Mouse (Mus musculus) MEL (cell line): Measurements from ENCODE around the gene Gga1. TPM values are rescaled to one million over a fixed set of nuclear protein-coding genes. Genes with fewer than 3 reads are reported as not detected.

Experiments used
- DNase-seq: peaks from one replicate; pipeline ENCODE4 v3.0.0; 2011; ENCODE audit warnings: low read depth, low spot score
- H3K27ac ChIP-seq: 2 replicates; pipeline ENCODE4 v1.5.1; 2012; ENCODE audit warnings: low read depth, mild to moderate bottlenecking, control low read depth, low read length, moderate library complexity; ENCODE audit not compliant: control insufficient read depth
- H3K27me3 ChIP-seq, 2 experiments: fragments of 150-350 bp in 1 of 2; sonication (generic) in 1 of 2; 2 replicates each; pipeline ENCODE4 v1.6.1; 2012; ENCODE audit warnings: low read length in 2 of 2, mild to moderate bottlenecking in 2 of 2, improper control_type of control experiment in 1 of 2, moderate library complexity in 1 of 2; ENCODE audit not compliant: insufficient read depth in 2 of 2, control insufficient read depth in 1 of 2
- H3K36me3 ChIP-seq, 2 experiments: 2 replicates each; pipeline ENCODE4 v1.6.1; 2012 to 2014; ENCODE audit warnings: low read length in 2 of 2, improper control_type of control experiment in 1 of 2, inconsistent platforms in 1 of 2, mild to moderate bottlenecking in 1 of 2; ENCODE audit not compliant: insufficient read depth in 2 of 2, control insufficient read depth in 1 of 2
- H3K4me1 ChIP-seq, 2 experiments: fragments of 150-350 bp in 1 of 2; sonication (generic) in 1 of 2; 2 replicates each; pipeline ENCODE4 v1.6.1; 2012; ENCODE audit warnings: low read length in 2 of 2, improper control_type of control experiment in 1 of 2, mild to moderate bottlenecking in 1 of 2; ENCODE audit not compliant: insufficient read depth in 2 of 2, control insufficient read depth in 1 of 2
- H3K4me3 ChIP-seq, 2 experiments: fragments of 150-350 bp in 1 of 2; sonication (generic) in 1 of 2; 2 replicates each; pipeline ENCODE4 v1.5.1; 2012; ENCODE audit warnings: low read depth in 2 of 2, low read length in 2 of 2, mild to moderate bottlenecking in 2 of 2, moderate library complexity in 2 of 2, control low read depth in 1 of 2, improper control_type of control experiment in 1 of 2; ENCODE audit not compliant: control insufficient read depth in 1 of 2, insufficient read depth in 1 of 2
- H3K79me2 ChIP-seq: 2 replicates; pipeline ENCODE4 v1.6.1; 2012; ENCODE audit warnings: mild to moderate bottlenecking, low read length, moderate library complexity; ENCODE audit not compliant: control insufficient read depth, poor library complexity, insufficient read depth
- H3K9ac ChIP-seq: 2 replicates; pipeline ENCODE4 v1.6.1; 2012; ENCODE audit warnings: low read depth, mild to moderate bottlenecking, control low read depth, low read length, moderate library complexity; ENCODE audit not compliant: control insufficient read depth, poor library complexity, severe bottlenecking
- H3K9me3 ChIP-seq: fragments of 150-350 bp; sonication (generic); replicated peaks from 2 replicates; pipeline ENCODE4 v1.6.1; 2012; ENCODE audit warnings: mild to moderate bottlenecking, low read length, improper control_type of control experiment, moderate library complexity; ENCODE audit not compliant: insufficient read depth
- CHD1 ChIP-seq: IDR thresholded peaks from 2 replicates; pipeline ENCODE4 v1.6.1; 2012; ENCODE audit warnings: low read depth, mild to moderate bottlenecking, inconsistent platforms, low read length, improper control_type of control experiment
- CHD2 ChIP-seq: IDR thresholded peaks from 2 replicates; pipeline ENCODE4 v1.6.1; 2011; ENCODE audit warnings: low read length, improper control_type of control experiment
- ETS1 ChIP-seq: IDR thresholded peaks from 2 replicates; pipeline ENCODE4 v1.6.1; 2012; ENCODE audit warnings: low read depth, mild to moderate bottlenecking, inconsistent platforms, low read length, improper control_type of control experiment, moderate library complexity
- GABPA ChIP-seq: IDR thresholded peaks from 2 replicates; pipeline ENCODE4 v1.6.1; 2012; ENCODE audit warnings: low read depth, mild to moderate bottlenecking, inconsistent platforms, low read length, improper control_type of control experiment, moderate library complexity
- GATA1 ChIP-seq: IDR thresholded peaks from 2 replicates; pipeline ENCODE4 v1.6.1; 2011; ENCODE audit warnings: low read depth, low read length, improper control_type of control experiment
- JUND ChIP-seq: IDR thresholded peaks from 2 replicates; pipeline ENCODE4 v1.6.1; 2011; ENCODE audit warnings: low read depth, mild to moderate bottlenecking, improper control_type of control experiment, low read length
- KAT2A ChIP-seq: conservative IDR thresholded peaks from 2 replicates; pipeline ENCODE4 v1.6.1; 2012; ENCODE audit warnings: low read depth, low read length, improper control_type of control experiment, inconsistent platforms
- MAX ChIP-seq: IDR thresholded peaks from 2 replicates; pipeline ENCODE4 v1.6.1; 2011; ENCODE audit warnings: low read length, improper control_type of control experiment
- MAZ ChIP-seq: IDR thresholded peaks from 2 replicates; pipeline ENCODE4 v1.6.1; 2012; ENCODE audit warnings: low read depth, mild to moderate bottlenecking, inconsistent platforms, low read length, improper control_type of control experiment
- MEF2A ChIP-seq: IDR thresholded peaks from 2 replicates; pipeline ENCODE4 v1.6.1; 2014; ENCODE audit warnings: low read depth, mild to moderate bottlenecking, inconsistent platforms, low read length, improper control_type of control experiment; ENCODE audit not compliant: poor library complexity, insufficient replicate concordance, severe bottlenecking; ENCODE audit errors: extremely low read depth
- MXI1 ChIP-seq: IDR thresholded peaks from 2 replicates; pipeline ENCODE4 v1.6.1; 2011; ENCODE audit warnings: mild to moderate bottlenecking, low read depth, low read length, improper control_type of control experiment
- MYB ChIP-seq: IDR thresholded peaks from 2 replicates; pipeline ENCODE4 v1.6.1; 2011; ENCODE audit warnings: mild to moderate bottlenecking, low read depth, low read length, improper control_type of control experiment
- MYC ChIP-seq: IDR thresholded peaks from 2 replicates; pipeline ENCODE4 v1.6.1; 2011; ENCODE audit warnings: low read depth, mild to moderate bottlenecking, low read length, improper control_type of control experiment, moderate library complexity
- POLR2A ChIP-seq, 2 experiments: IDR thresholded peaks; 2 replicates each; pipeline ENCODE4 v1.6.1; 2011 to 2012; ENCODE audit warnings: low read length in 2 of 2, mild to moderate bottlenecking in 2 of 2, control low read depth in 1 of 2, improper control_type of control experiment in 1 of 2, low read depth in 1 of 2, moderate library complexity in 1 of 2; ENCODE audit not compliant: control insufficient read depth in 1 of 2, insufficient read depth in 1 of 2, poor library complexity in 1 of 2
- POLR2AphosphoS2 ChIP-seq: IDR thresholded peaks from 2 replicates; pipeline ENCODE4 v1.6.1; 2011; ENCODE audit warnings: low read length, improper control_type of control experiment
- RCOR1 ChIP-seq: IDR thresholded peaks from 2 replicates; pipeline ENCODE4 v1.6.1; 2012; ENCODE audit warnings: low read depth, mild to moderate bottlenecking, inconsistent platforms, low read length, improper control_type of control experiment
- SIN3A ChIP-seq: IDR thresholded peaks from 2 replicates; pipeline ENCODE4 v1.6.1; 2012; ENCODE audit warnings: low read length, improper control_type of control experiment, inconsistent platforms
- SMC3 ChIP-seq: IDR thresholded peaks from 2 replicates; pipeline ENCODE4 v1.6.1; 2011; ENCODE audit warnings: low read depth, low read length, improper control_type of control experiment
- TCF12 ChIP-seq: IDR thresholded peaks from 2 replicates; pipeline ENCODE4 v1.6.1; 2014; ENCODE audit warnings: low read depth, mild to moderate bottlenecking, inconsistent platforms, low read length, improper control_type of control experiment, moderate library complexity
- USF1 ChIP-seq: IDR thresholded peaks from 2 replicates; pipeline ENCODE4 v1.6.1; 2014; ENCODE audit warnings: low read depth, mild to moderate bottlenecking, inconsistent platforms, low read length, improper control_type of control experiment, moderate library complexity
- ZKSCAN1 ChIP-seq: IDR thresholded peaks from 2 replicates; pipeline ENCODE4 v1.6.1; 2012; ENCODE audit warnings: low read depth, mild to moderate bottlenecking, inconsistent platforms, low read length, improper control_type of control experiment, moderate library complexity
- ZMIZ1 ChIP-seq: IDR thresholded peaks from 2 replicates; pipeline ENCODE4 v1.6.1; 2012; ENCODE audit warnings: low read depth, mild to moderate bottlenecking, inconsistent platforms, low read length, improper control_type of control experiment, moderate library complexity
- ZNF384 ChIP-seq: IDR thresholded peaks from 2 replicates; pipeline ENCODE4 v1.6.1; 2012; ENCODE audit warnings: low read depth, mild to moderate bottlenecking, inconsistent platforms, low read length, improper control_type of control experiment
- polyA plus RNA-seq, 2 experiments: library from polyadenylated mRNA; stranded (reverse) in 1 of 2; unstranded in 1 of 2; fragments of >175 nt in 1 of 2; fragments of >200 nt in 1 of 2; gene quantifications; 2 replicates each; pipeline versions ENCODE4 v1.2.1 to v1.2.4; 2012; ENCODE audit warnings: low replicate concordance in 2 of 2, low read depth in 1 of 2; ENCODE audit not compliant: insufficient read length in 2 of 2, insufficient read depth in 1 of 2, missing spikeins in 1 of 2
- total RNA-seq: library from RNA; depleted of rRNA; stranded (reverse); fragments of 300-350 nt; gene quantifications from 2 replicates; pipeline ENCODE4 v1.2.3, GENCODE M21; 2012

The Gga1 gene
- total and polyA plus RNA-seq, 3 experiments: 18.2 to 48.1 TPM; not detected in 1

DNA sequence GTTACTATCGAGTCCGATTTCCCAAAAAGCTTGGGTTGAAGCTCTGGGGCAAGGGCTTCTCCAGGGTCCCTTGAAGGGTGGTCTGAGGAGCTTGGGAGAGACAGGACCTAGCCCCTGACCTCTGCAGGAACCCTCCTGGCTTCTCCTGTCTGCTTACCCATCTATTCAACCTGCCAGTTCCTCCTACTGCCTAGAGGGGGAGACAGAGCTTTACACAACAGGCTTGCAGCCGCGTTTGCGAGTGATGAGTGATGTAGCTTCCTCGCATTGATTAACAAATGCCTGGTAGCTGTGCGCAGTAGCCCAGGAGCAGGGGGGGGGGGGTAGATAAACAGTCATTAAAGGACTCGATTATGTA, 38.6 kb downstream of the Gga1 start (continued):
- no peak for TF ChIP-seq MEF2A
- TF ChIP-seq, all 39 proteins: peak for 6

DNA sequence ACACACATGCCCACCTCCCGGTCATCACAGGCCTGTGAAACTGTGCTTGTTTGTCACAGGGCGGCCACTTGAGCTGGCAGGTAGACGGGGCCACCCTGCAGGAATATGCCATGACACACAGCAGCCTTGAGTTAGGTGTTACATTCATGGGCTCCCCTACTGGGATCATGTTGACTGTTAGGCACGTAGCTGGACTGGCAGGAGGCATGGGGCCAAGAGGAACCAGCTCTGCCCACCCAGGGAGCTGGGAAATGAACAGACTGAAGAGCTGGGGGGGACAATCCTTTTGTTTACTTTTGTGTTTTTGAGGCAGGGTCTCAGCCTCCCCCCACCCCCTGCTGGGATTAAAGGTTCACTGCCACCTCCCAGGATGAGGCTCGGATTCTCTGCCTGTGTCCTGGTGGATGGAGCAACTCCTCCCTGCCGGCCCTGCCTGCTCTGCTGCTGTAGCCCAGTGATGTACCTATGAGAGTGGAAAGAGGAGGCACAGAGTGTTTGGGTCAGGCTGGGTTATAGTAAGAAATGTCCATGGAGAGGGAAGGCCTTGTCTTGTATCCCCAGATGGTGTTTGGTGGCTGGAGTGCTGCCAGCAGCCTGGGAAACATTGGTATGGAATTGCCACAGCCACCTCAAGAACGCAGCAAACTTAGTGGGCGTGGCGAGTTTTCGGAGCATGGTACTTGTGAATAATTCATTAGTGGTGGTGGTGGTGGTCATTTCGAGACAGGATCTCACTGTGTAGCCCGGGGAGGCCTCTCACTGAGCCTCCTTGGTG, 39.2 kb downstream of the Gga1 start:
- no peak overlapping the region for H3K27ac ChIP-seq
- peaks cover 0 to 15% of the 10 kb centered on the region in 2 experiments; a peak in 2 of 4 replicates for H3K36me3 ChIP-seq
- no peak for DNase-seq
- no peaks in the 10 kb centered on the region for H3K9me3 ChIP-seq
- peak overlapping the region; percentile 14 to 19; a peak in 3 of 4 replicates for H3K4me3 ChIP-seq
- peaks cover 21% of the 10 kb centered on the region for H3K79me2 ChIP-seq
- no peaks in the 10 kb centered on the region for H3K27me3 ChIP-seq
- TF ChIP-seq USF1 (no peak), GATA1 (no peak), ZMIZ1 (no peak), KAT2A (no peak), RCOR1 (no peak), SIN3A (no peak), MYB (no peak)
- peaks cover 4 to 36% of the 10 kb centered on the region in 2 experiments for H3K4me1 ChIP-seq
- peak overlapping the region; percentile 22; the same call in 1 of the 2 replicates for H3K9ac ChIP-seq

DNA sequence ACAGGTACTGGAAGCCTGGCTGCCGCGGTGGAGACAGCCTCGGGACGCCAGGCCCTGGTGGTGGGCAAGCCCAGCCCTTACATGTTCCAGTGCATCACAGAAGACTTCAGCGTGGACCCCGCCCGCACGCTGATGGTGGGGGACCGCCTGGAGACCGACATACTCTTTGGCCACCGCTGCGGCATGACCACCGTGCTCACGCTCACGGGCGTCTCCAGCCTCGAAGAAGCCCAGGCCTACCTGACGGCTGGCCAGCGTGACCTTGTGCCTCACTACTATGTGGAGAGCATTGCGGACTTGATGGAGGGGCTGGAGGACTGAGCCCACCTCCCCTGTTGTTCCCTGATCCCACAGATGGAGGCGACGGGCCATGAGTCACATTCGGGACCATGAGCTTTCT, 41.1 kb downstream of the Gga1 start:
- no peak overlapping the region for H3K4me3 ChIP-seq
- no peak overlapping the region for H3K27ac ChIP-seq
- no peaks in the 10 kb centered on the region for H3K27me3 ChIP-seq
- no peaks in the 10 kb centered on the region for H3K9me3 ChIP-seq
- H3K36me3 ChIP-seq: peaks cover 0 to 31% of the 10 kb centered on the region in 2 experiments; a peak in 2 of 4 replicates
- peaks cover 21% of the 10 kb centered on the region for H3K79me2 ChIP-seq
- peaks cover 4 to 53% of the 10 kb centered on the region in 2 experiments for H3K4me1 ChIP-seq
- TF ChIP-seq CHD2 (no peak), MEF2A (no peak), MXI1 (no peak), ZMIZ1 (no peak), SIN3A (no peak), TCF12 (no peak)
- no peak for DNase-seq
- H3K9ac ChIP-seq: no peak overlapping the region

DNA sequence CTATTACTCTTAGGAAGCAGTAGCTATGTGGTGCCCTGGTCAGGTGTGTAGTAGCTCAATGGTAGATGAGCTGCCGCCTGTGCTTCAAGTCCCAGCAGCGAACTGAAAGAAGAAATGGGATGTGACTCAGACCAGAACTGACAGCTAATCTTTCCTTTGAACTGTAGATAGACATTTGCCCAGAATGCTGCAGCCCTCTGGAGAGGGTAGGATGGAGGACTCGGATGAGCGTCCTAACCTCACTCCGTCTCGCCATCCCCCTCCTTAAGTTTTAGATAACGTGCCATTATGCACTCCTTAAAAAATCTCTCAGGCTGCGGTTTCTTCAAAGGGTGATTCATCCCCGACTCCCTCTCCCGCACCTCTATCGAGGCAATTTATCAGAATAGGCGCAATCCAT, 42.9 kb downstream of the Gga1 start:
- peak overlapping the region; percentile 45 for H3K27ac ChIP-seq
- DNase-seq: peak; percentile 70
- H3K4me1 ChIP-seq: peaks cover 4 to 61% of the 10 kb centered on the region in 2 experiments
- H3K9ac ChIP-seq: no peak overlapping the region
- no peaks in the 10 kb centered on the region for H3K27me3 ChIP-seq
- peak overlapping the region in 1 of 2 experiments; percentile 18; a peak in 2 of 4 replicates for H3K4me3 ChIP-seq
- peaks cover 14% of the 10 kb centered on the region for H3K79me2 ChIP-seq
- H3K36me3 ChIP-seq: peaks cover 0 to 37% of the 10 kb centered on the region in 2 experiments; a peak in 2 of 4 replicates
- H3K9me3 ChIP-seq: no peaks in the 10 kb centered on the region
- TF ChIP-seq MAZ: 0 out of 2 replicates have a peak, but pooled peaks have one; percentile 45
- no peak for TF ChIP-seq USF1
- no peak for TF ChIP-seq ZMIZ1
- TF ChIP-seq ZKSCAN1: no peak
- no peak; the same call in 1 of the 2 replicates for TF ChIP-seq KAT2A
- no peak; the same call in none of the 2 replicates for TF ChIP-seq SMC3
- no peak for TF ChIP-seq MEF2A
- TF ChIP-seq MAX: peak; percentile 46; the same call in 1 of the 2 replicates
- TF ChIP-seq POLR2A (IDR thresholded peaks at IDR 0.05; ENCODE audit: control insufficient read depth in 1 of 2, insufficient read depth in 1 of 2, low read depth in 1 of 2, low read length in 2 of 2, poor library complexity in 1 of 2): peak in 1 of 2 experiments; percentile 32; a peak in 1 of 4 replicates
- TF ChIP-seq CHD2: no peak
- no peak for TF ChIP-seq MYC
- 0 out of 2 replicates have a peak, but pooled peaks have one; percentile 45 for TF ChIP-seq JUND
- TF ChIP-seq GABPA: no peak
- TF ChIP-seq ZNF384: no peak
- TF ChIP-seq ETS1: peak; percentile 25; the same call in 1 of the 2 replicates
- no peak for TF ChIP-seq CHD1
- no peak for TF ChIP-seq POLR2AphosphoS2
